Mouse (Mus musculus) E14TG2a.4 (cell line): ENCODE data around the gene Trpc7.

ENCODE experiments used
- H3K27me3 ChIP-seq: 2 replicates; pipeline ENCODE4 v1.6.1; 2014; ENCODE audit warnings: low read length, control low read depth; ENCODE audit not compliant: insufficient read depth
- H3K36me3 ChIP-seq: 2 replicates; pipeline ENCODE4 v1.6.1; 2014; ENCODE audit warnings: low read length, control low read depth; ENCODE audit not compliant: insufficient read depth
- H3K4me1 ChIP-seq: replicated peaks from 2 replicates; pipeline ENCODE4 v1.6.1; 2014; ENCODE audit warnings: low read depth, low read length, control low read depth
- H3K4me3 ChIP-seq: replicated peaks from 2 replicates; pipeline ENCODE4 v1.5.1; 2014; ENCODE audit warnings: mild to moderate bottlenecking, low read length
- H3K9me3 ChIP-seq: 2 replicates; pipeline ENCODE4 v1.6.1; 2014; ENCODE audit warnings: low read length, control low read depth
- CTCF ChIP-seq: conservative IDR thresholded peaks from 2 replicates; pipeline ENCODE4 v1.5.1; 2014; ENCODE audit warnings: low read length
- NANOG ChIP-seq: IDR thresholded peaks from 2 replicates; pipeline ENCODE4 v1.6.1; 2014; ENCODE audit warnings: borderline replicate concordance, low read length, mixed read lengths
- POU5F1 ChIP-seq: IDR thresholded peaks from 2 replicates; pipeline ENCODE4 v1.6.1; 2014; ENCODE audit warnings: low read length, borderline replicate concordance

The Trpc7 gene

GRCm38 (mm10) chr13:56780746-56781469 lies 114.9 kb downstream of the Trpc7 start:
- Histone ChIP-seq H3K27me3 (peaks cover 25% of the 10 kb centered on the region), H3K4me1 (peaks cover 13% of the 10 kb centered on the region), H3K9me3 (peaks cover 5% of the 10 kb centered on the region; the same call in 1 of the 2 replicates), H3K4me3 (no peak overlapping the region), H3K36me3 (no peaks in the 10 kb centered on the region)
- no peak for TF ChIP-seq NANOG
- TF ChIP-seq CTCF: no peak
- no peak for TF ChIP-seq POU5F1

DNA sequence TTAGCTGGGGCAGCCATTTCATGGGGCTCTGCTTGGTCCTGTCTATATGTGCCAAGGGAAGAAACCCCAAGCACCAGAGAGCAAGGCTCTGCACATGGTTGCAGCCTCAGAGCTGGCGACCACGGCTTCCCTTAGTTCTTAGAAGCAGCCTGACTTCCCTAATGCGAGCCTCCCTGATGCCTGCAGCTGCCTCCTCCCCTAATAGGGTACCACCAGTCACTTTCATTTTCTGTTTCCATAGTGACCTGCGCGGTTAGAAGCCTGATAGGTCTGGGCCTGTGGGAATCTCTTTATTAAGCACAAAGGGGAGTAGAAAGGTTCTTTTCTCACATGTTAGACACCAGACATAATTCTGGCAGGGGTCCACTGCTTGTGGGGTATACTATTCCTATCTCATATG lies 121.5 kb downstream of the Trpc7 start:
- TF ChIP-seq POU5F1 (no peak), CTCF (no peak), NANOG (no peak)
- no peak overlapping the region for H3K4me3 ChIP-seq
- 0 out of 2 replicates have a peak, but pooled peaks cover 3% of the 10 kb centered on the region for H3K4me1 ChIP-seq
- peaks cover 7% of the 10 kb centered on the region; the same call in 1 of the 2 replicates for H3K9me3 ChIP-seq
- peaks cover 20% of the 10 kb centered on the region for H3K27me3 ChIP-seq
- H3K36me3 ChIP-seq: no peaks in the 10 kb centered on the region

DNA sequence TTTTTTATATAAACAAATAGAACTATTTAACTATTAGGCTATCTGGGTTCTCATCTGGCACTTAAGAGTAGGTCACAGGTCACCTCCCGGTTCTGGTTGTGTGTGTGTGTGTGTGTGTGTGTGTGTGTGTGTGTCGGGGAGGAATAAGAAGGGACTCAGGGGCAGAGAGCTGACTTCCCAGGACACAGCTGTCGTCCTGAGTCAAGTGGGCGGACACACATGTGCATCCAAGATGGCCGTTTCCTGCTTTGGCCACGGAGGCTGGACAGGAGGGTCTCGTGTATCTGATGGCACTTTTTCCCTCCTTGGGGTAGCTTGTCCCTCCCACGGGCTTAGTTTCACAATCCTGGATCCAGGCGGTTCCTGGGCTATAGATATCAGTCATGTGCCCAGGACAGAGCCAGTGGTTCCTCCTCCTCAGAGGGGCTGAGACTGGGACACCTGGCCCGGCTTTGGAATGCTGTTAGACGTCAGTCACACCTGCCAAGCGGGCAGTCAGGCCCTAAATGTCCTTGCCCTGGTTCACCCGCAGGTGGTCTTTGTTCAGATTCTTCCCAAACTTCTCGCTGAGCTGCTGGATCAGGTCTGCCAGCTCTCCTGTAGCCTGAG lies 122.4 kb downstream of the Trpc7 start:
- Histone ChIP-seq H3K4me1 (0 out of 2 replicates have a peak, but pooled peaks cover 3% of the 10 kb centered on the region), H3K9me3 (peaks cover 6% of the 10 kb centered on the region; the same call in 1 of the 2 replicates), H3K4me3 (no peak overlapping the region), H3K27me3 (peaks cover 25% of the 10 kb centered on the region), H3K36me3 (no peaks in the 10 kb centered on the region)
- no peak for TF ChIP-seq CTCF

- H3K4me3 ChIP-seq: no peak overlapping the region
Measured at GRCm38 (mm10) chr13:56772592-56772991, 123.2 kb downstream of the Trpc7 start.

GRCm38 (mm10) chr13:56770786-56771185 lies 125.0 kb downstream of the Trpc7 start:
- H3K4me3 ChIP-seq: no peak overlapping the region
- H3K9me3 ChIP-seq: 0 out of 2 replicates have a peak, but pooled peaks cover 2% of the 10 kb centered on the region
- peak; percentile 56 for TF ChIP-seq CTCF
- no peak for TF ChIP-seq NANOG
- H3K36me3 ChIP-seq: no peaks in the 10 kb centered on the region
- peaks cover 5% of the 10 kb centered on the region; the same call in 1 of the 2 replicates for H3K4me1 ChIP-seq
- peaks cover 32% of the 10 kb centered on the region for H3K27me3 ChIP-seq

More at GRCm38 (mm10) chr13:56772592-56772991, 123.2 kb downstream of the Trpc7 start:
- 0 out of 2 replicates have a peak, but pooled peaks cover 2% of the 10 kb centered on the region for H3K9me3 ChIP-seq
- H3K27me3 ChIP-seq: peaks cover 24% of the 10 kb centered on the region
- TF ChIP-seq NANOG: no peak
- no peak for TF ChIP-seq POU5F1
- no peak for TF ChIP-seq CTCF
- 0 out of 2 replicates have a peak, but pooled peaks cover 3% of the 10 kb centered on the region for H3K4me1 ChIP-seq
- no peaks in the 10 kb centered on the region for H3K36me3 ChIP-seq

- H3K4me3 ChIP-seq: no peak overlapping the region
- H3K4me1 ChIP-seq: peaks cover 12% of the 10 kb centered on the region
- peaks cover 38% of the 10 kb centered on the region for H3K27me3 ChIP-seq
- 0 out of 2 replicates have a peak, but pooled peaks cover 2% of the 10 kb centered on the region for H3K9me3 ChIP-seq
- no peaks in the 10 kb centered on the region for H3K36me3 ChIP-seq
- TF ChIP-seq NANOG (no peak), CTCF (no peak), POU5F1 (no peak)
Measured at GRCm38 (mm10) chr13:56770136-56770578, 125.6 kb downstream of the Trpc7 start.

GRCm38 (mm10) chr13:56769431-56769830 lies 126.4 kb downstream of the Trpc7 start:
- H3K36me3 ChIP-seq: no peaks in the 10 kb centered on the region
- TF ChIP-seq CTCF: no peak
- TF ChIP-seq POU5F1: no peak
- no peak for TF ChIP-seq NANOG
- H3K9me3 ChIP-seq: 0 out of 2 replicates have a peak, but pooled peaks cover 2% of the 10 kb centered on the region
- peaks cover 16% of the 10 kb centered on the region for H3K4me1 ChIP-seq
- H3K27me3 ChIP-seq: peaks cover 45% of the 10 kb centered on the region
- no peak overlapping the region for H3K4me3 ChIP-seq

DNA sequence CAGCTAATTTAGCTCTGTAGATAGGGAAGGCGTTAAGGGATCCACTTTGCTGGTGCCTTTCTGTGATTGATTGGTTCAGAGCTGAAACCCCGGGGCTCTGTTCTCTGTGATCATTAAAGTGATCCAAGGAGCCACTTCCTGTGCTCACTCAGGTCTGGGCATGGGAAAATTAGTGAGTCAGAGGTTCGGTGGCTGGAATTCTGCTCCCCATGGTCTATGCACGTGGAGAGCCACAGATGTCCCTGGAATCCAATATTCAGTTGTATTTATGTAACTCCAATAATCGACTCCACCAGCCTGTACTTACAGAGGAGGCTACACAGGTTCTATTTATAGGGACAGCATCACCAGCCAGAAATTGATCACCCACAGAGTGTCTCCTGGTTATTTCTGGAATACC lies 129.6 kb downstream of the Trpc7 start:
- TF ChIP-seq POU5F1 (no peak), CTCF (no peak), NANOG (no peak)
- H3K27me3 ChIP-seq: peaks cover 72% of the 10 kb centered on the region
- no peak overlapping the region for H3K4me3 ChIP-seq
- H3K4me1 ChIP-seq: peaks cover 13% of the 10 kb centered on the region
- no peaks in the 10 kb centered on the region for H3K36me3 ChIP-seq
- H3K9me3 ChIP-seq: 0 out of 2 replicates have a peak, but pooled peaks cover 2% of the 10 kb centered on the region
